Mouse (Mus musculus): ENCODE results near the gene Zkscan4.
A peak's percentile ranks its signal among the peaks of the same experiment; 100 is the strongest.
"Not testable (repeated sequence)": the region's sequence is repeated elsewhere in the genome, so short reads cannot be mapped to it uniquely, and the experiment has no call there.

The Zkscan4 gene

GRCm38 (mm10) chr13:21478759-21479670 lies at the start of gene Zkscan4, which contains the start of gene Gm10065:
TSS of gene Zkscan4 (plus strand) at chr13:21478907.
TSS of gene Gm10065 (minus strand) at chr13:21479441.
- DNase-seq (ENCODE audit: low read depth, low spot score) = peak; percentile 3

- DNase-seq (ENCODE audit: low read depth, low spot score) = no peak
Measured at GRCm38 (mm10) chr13:21435476-21435875, 43.2 kb upstream of the Zkscan4 start.

- peak; percentile 65 for DNase-seq (ENCODE audit: low read depth, low spot score)
Measured at GRCm38 (mm10) chr13:21440503-21441206, 38.1 kb upstream of the Zkscan4 start, which contains the start of gene Pgbd1. TSS of gene Pgbd1 (minus strand) at chr13:21441058.

GRCm38 (mm10) chr13:21441207-21441572 lies 37.5 kb upstream of the Zkscan4 start:
- DNase-seq (ENCODE audit: low read depth, low spot score) = no peak

GRCm38 (mm10) chr13:21446796-21447195 lies 31.9 kb upstream of the Zkscan4 start:
- DNase-seq (ENCODE audit: low read depth, low spot score) = no peak

GRCm38 (mm10) chr13:21447856-21448614 lies 30.7 kb upstream of the Zkscan4 start:
- no peak for DNase-seq (ENCODE audit: low read depth, low spot score)

- no peak for DNase-seq (ENCODE audit: low read depth, low spot score)
Measured at GRCm38 (mm10) chr13:21453042-21453441, 25.7 kb upstream of the Zkscan4 start.

- peak; percentile 86 for DNase-seq (ENCODE audit: low read depth, low spot score)
Measured at GRCm38 (mm10) chr13:21453449-21453848, 25.3 kb upstream of the Zkscan4 start, which contains the start of gene Zscan26. TSS of gene Zscan26 (minus strand) at chr13:21453730.

- DNase-seq (ENCODE audit: low read depth, low spot score) = no peak
Measured at GRCm38 (mm10) chr13:21454133-21454532, 24.6 kb upstream of the Zkscan4 start.

GRCm38 (mm10) chr13:21456347-21456746 lies 22.4 kb upstream of the Zkscan4 start:
- no peak for DNase-seq (ENCODE audit: low read depth, low spot score)

GRCm38 (mm10) chr13:21462516-21462915 lies 16.2 kb upstream of the Zkscan4 start:
- DNase-seq (ENCODE audit: low read depth, low spot score) = not testable (repeated sequence)

GRCm38 (mm10) chr13:21467336-21467735 lies 11.4 kb upstream of the Zkscan4 start:
- DNase-seq (ENCODE audit: low read depth, low spot score) = no peak

GRCm38 (mm10) chr13:21468061-21469019 lies 10.4 kb upstream of the Zkscan4 start, which contains the start of gene Nkapl:
TSS of gene Nkapl (minus strand) at chr13:21468509.
- DNase-seq (ENCODE audit: low read depth, low spot score) = peak; percentile 84

- DNase-seq (ENCODE audit: low read depth, low spot score) = no peak
Measured at GRCm38 (mm10) chr13:21469097-21469496, 9.6 kb upstream of the Zkscan4 start.

GRCm38 (mm10) chr13:21472427-21472826 lies 6.3 kb upstream of the Zkscan4 start:
- no peak for DNase-seq (ENCODE audit: low read depth, low spot score)

- DNase-seq (ENCODE audit: low read depth, low spot score) = no peak
Measured at GRCm38 (mm10) chr13:21486881-21487280, 8.2 kb downstream of the Zkscan4 start.

- no peak for DNase-seq (ENCODE audit: low read depth, low spot score)
Measured at GRCm38 (mm10) chr13:21492847-21493246, 14.1 kb downstream of the Zkscan4 start.

GRCm38 (mm10) chr13:21495080-21495479 lies 16.4 kb downstream of the Zkscan4 start, which contains the start of gene AK157302:
TSS of gene AK157302 (plus strand) at chr13:21495223.
- no peak for DNase-seq (ENCODE audit: low read depth, low spot score)

- DNase-seq (ENCODE audit: low read depth, low spot score) = not testable (repeated sequence)
Measured at GRCm38 (mm10) chr13:21501182-21501581, 22.5 kb downstream of the Zkscan4 start, which contains the start of gene Gm11273. TSS of gene Gm11273 (minus strand) at chr13:21501418.

GRCm38 (mm10) chr13:21502296-21502695 lies 23.6 kb downstream of the Zkscan4 start:
- no peak for DNase-seq (ENCODE audit: low read depth, low spot score)

All from CD4-positive, CD25-positive, alpha-beta regulatory T cell, adult 2 months (primary cell).